Comparison of ENCODE assay signal across 19 mouse cellular contexts in genomic region chr4:76262727-76263126, GRCm38 (mm10).
A peak's percentile ranks its signal among the peaks of the same experiment; 100 is the strongest.
DNase-seq lines count a peak whose midpoint lies in the region; ATAC-seq and TF ChIP-seq lines count a peak whose summit lies in the region.
"Had no signal": no experiment of that assay in that cellular context is flagged by ENCODE, and none has a peak within 500 bp of the region (broad histone marks: within the 10 kb centered on the region; RNA-seq: fewer than 3 reads in every experiment).

No protein-coding gene starts in this region.

- no peak overlapping the region for H3K27ac ChIP-seq in intestine, embryonic 16.5 days (ENCODE audit: low read length)
- no peak overlapping the region for H3K27ac ChIP-seq in intestine, embryonic 15.5 days
- no peak overlapping the region for H3K27ac ChIP-seq in intestine, postnatal 0 days (ENCODE audit: low read depth, low read length)

- WGBS in intestine, embryonic 16.5 days, result 82% methylated on average over 4 of the region's 4 CpGs
- 84% methylated on average over 4 of the region's 4 CpGs for WGBS in intestine, embryonic 15.5 days
- 59% methylated on average over 4 of the region's 4 CpGs for WGBS in intestine, postnatal 0 days

- no peaks in the 10 kb centered on the region for H3K36me3 ChIP-seq in intestine, embryonic 16.5 days (ENCODE audit: control insufficient read depth, insufficient read depth, low read length)
- no peaks in the 10 kb centered on the region for H3K36me3 ChIP-seq in intestine, embryonic 15.5 days
- no peaks in the 10 kb centered on the region for H3K36me3 ChIP-seq in intestine, postnatal 0 days (ENCODE audit: control insufficient read depth, insufficient read depth)
- H3K36me3 ChIP-seq: G1E had no signal

- H3K9ac ChIP-seq in intestine, embryonic 16.5 days (ENCODE audit: low read depth, low read length), result no peak overlapping the region
- H3K9ac ChIP-seq in intestine, embryonic 15.5 days, result no peak overlapping the region
- no peak overlapping the region for H3K9ac ChIP-seq in intestine, postnatal 0 days (ENCODE audit: low read depth, low read length)

- no peak overlapping the region for H3K4me2 ChIP-seq in intestine, embryonic 16.5 days (ENCODE audit: low read depth, low read length)
- no peak overlapping the region for H3K4me2 ChIP-seq in intestine, embryonic 15.5 days (replicated peaks)
- no peak overlapping the region for H3K4me2 ChIP-seq in intestine, postnatal 0 days (replicated peaks; ENCODE audit: low read depth)

- no peaks in the 10 kb centered on the region for H3K27me3 ChIP-seq in intestine, embryonic 16.5 days (replicated peaks; ENCODE audit: control insufficient read depth, insufficient read depth, low read length)
- H3K27me3 ChIP-seq in intestine, embryonic 15.5 days (replicated peaks), result no peaks in the 10 kb centered on the region
- H3K27me3 ChIP-seq in intestine, postnatal 0 days (replicated peaks; ENCODE audit: control insufficient read depth, insufficient read depth, low read length), result no peaks in the 10 kb centered on the region
- H3K27me3 ChIP-seq: CH12.LX, Patski had no signal

- H3K9me3 ChIP-seq in intestine, embryonic 16.5 days (ENCODE audit: control insufficient read depth, low read length), result no peaks in the 10 kb centered on the region
- no peaks in the 10 kb centered on the region for H3K9me3 ChIP-seq in intestine, embryonic 15.5 days
- H3K9me3 ChIP-seq in intestine, postnatal 0 days (ENCODE audit: control insufficient read depth), result no peaks in the 10 kb centered on the region
- H3K9me3 ChIP-seq: G1E had no signal

- H3K4me1 ChIP-seq in intestine, embryonic 16.5 days (ENCODE audit: control insufficient read depth, insufficient read depth, low read length), result no peaks in the 10 kb centered on the region
- H3K4me1 ChIP-seq in intestine, embryonic 15.5 days (replicated peaks), result no peaks in the 10 kb centered on the region
- H3K4me1 ChIP-seq in intestine, postnatal 0 days (replicated peaks; ENCODE audit: control insufficient read depth, insufficient read depth, low read length), result no peaks in the 10 kb centered on the region

- H3K4me3 ChIP-seq in intestine, embryonic 16.5 days (ENCODE audit: low read length), result no peak overlapping the region
- no peak overlapping the region for H3K4me3 ChIP-seq in intestine, embryonic 15.5 days (replicated peaks)
- H3K4me3 ChIP-seq in intestine, postnatal 0 days (ENCODE audit: low read depth, low read length), result no peak overlapping the region

- no peak for DNase-seq in spleen, postnatal 4 days (ENCODE audit: low spot score in 2 of 2)
- DNase-seq: adrenal gland, adult 2 months; adrenal gland, adult 8-10 months; adrenal gland, postnatal 10 days; adrenal gland, postnatal 14 days; adrenal gland, postnatal 25 days; adrenal gland, postnatal 36 days; B cell, adult 2 months; cerebellum, adult 11 months; cerebellum, adult 11-12 months; cerebellum, adult 18-20 months had no signal

- TF ChIP-seq CTCF in intestine, postnatal 0 days (IDR thresholded peaks at IDR 0.05; ENCODE audit: low read depth), result no peak

- peak; percentile 56; the same call in 1 of the 2 replicates for ATAC-seq in intestine, embryonic 16.5 days
- ATAC-seq in intestine, embryonic 15.5 days, result no peak
- peak; percentile 67 for ATAC-seq in intestine, postnatal 0 days
- ATAC-seq: activated CD4-positive, CD25-positive, alpha-beta regulatory T cell, adult 4 months; CD4-positive, CD25-positive, alpha-beta regulatory T cell, adult 4 months; Patski had no signal
